ENCODE assay signal across 15 mouse cellular contexts in the genomic region with DNA sequence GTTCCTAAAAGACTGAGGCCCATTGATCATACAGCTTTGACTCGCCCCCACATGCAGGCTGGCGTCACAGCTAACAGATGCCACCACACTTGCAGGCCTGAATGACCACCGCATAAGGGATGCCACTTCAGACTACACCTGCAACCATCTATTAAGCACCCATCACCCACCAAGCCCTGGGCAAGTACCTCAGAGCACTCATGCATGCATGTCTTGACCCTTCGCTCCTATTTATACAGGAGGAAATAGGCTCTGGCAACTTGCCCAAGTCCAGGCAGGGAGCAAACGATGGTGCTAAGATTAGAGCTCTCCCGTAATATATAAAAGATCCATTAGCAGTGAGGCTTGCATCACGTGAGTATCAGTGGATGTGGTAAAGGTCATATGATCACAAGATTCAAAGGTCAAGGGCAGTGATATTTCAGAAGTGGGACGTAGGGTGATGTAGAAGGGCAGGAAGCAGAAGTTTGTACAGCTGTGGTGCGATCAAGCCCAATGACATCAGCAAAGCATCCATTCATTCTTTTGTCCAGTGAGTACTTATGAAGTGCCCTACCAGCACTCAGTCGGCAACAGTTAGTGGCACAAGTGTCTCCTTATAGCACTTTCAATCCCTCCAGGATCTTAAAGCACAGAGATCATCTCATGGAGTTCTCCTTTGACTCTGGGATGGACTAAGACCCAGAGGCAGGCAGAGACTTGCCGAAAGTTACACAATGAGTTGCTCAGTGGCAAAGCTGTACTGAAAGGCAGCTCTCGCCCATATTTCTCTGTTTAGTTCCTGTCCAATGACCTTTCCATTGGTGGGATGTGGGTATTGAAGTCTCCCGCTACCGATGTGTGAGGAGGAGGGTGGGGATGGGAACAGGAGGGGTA. TPM values are rescaled to one million over a fixed set of nuclear protein-coding genes. Genes with fewer than 3 reads are reported as not detected.
A peak's percentile ranks its signal among the peaks of the same experiment; 100 is the strongest.
DNase-seq lines count a peak whose midpoint lies in the region; ATAC-seq lines count a peak whose summit lies in the region.
"Had no signal": no experiment of that assay in that cellular context is flagged by ENCODE, and none has a peak within 500 bp of the region (broad histone marks: within the 10 kb centered on the region; RNA-seq: fewer than 3 reads in every experiment).

No protein-coding gene starts in this region.

- DNase-seq in spleen, adult 12 weeks (ENCODE audit: low spot score) = peak; percentile 7
- no peak for DNase-seq in spleen, adult 18-20 months
- peak; percentile 75 for DNase-seq in splenic B cell, adult 2 months (ENCODE audit: low read depth, low spot score)
- no peak for DNase-seq in heart, postnatal 25 days (ENCODE audit: low spot score)
- DNase-seq in ovary, postnatal 36 days (ENCODE audit: low spot score) = no peak
- DNase-seq in forebrain, embryonic 11.5 days (ENCODE audit: low spot score) = no peak
- DNase-seq: right cerebral cortex, postnatal 14 days had no signal

- H3K4me2 ChIP-seq in kidney, embryonic 16.5 days (replicated peaks; ENCODE audit: low read depth, low read length) = no peak overlapping the region
- no peak overlapping the region for H3K4me2 ChIP-seq in forebrain, embryonic 11.5 days (ENCODE audit: low read depth, low read length, severe bottlenecking)
- H3K4me2 ChIP-seq: embryonic facial prominence, embryonic 13.5 days; forebrain, embryonic 15.5 days; intestine, embryonic 15.5 days; liver, embryonic 11.5 days; midbrain, embryonic 12.5 days had no signal

- no peaks in the 10 kb centered on the region for H3K36me3 ChIP-seq in kidney, embryonic 16.5 days (ENCODE audit: insufficient read depth, low read length)
- H3K36me3 ChIP-seq in splenic B cell, adult 2 months (ENCODE audit: control insufficient read depth, insufficient read depth, low read length, poor library complexity, severe bottlenecking) = no peaks in the 10 kb centered on the region
- no peaks in the 10 kb centered on the region for H3K36me3 ChIP-seq in forebrain, embryonic 11.5 days (ENCODE audit: control insufficient read depth, insufficient read depth, low read length)
- H3K36me3 ChIP-seq: embryonic facial prominence, embryonic 13.5 days; forebrain, embryonic 15.5 days; G1E; intestine, embryonic 15.5 days; midbrain, embryonic 12.5 days had no signal

- H3K9me3 ChIP-seq in kidney, embryonic 16.5 days (ENCODE audit: low read length) = no peaks in the 10 kb centered on the region
- no peaks in the 10 kb centered on the region for H3K9me3 ChIP-seq in forebrain, embryonic 11.5 days (ENCODE audit: control insufficient read depth, low read length)
- H3K9me3 ChIP-seq: embryonic facial prominence, embryonic 13.5 days; forebrain, embryonic 15.5 days; G1E; intestine, embryonic 15.5 days; midbrain, embryonic 12.5 days had no signal

- intact Hi-C loops in heart, postnatal 25 days (cut with DNase I) = no loop called here

- no peak overlapping the region for H3K4me3 ChIP-seq in kidney, embryonic 16.5 days (ENCODE audit: low read length)
- H3K4me3 ChIP-seq in forebrain, embryonic 11.5 days (ENCODE audit: low read depth, low read length) = no peak overlapping the region
- H3K4me3 ChIP-seq: embryonic facial prominence, embryonic 13.5 days; forebrain, embryonic 15.5 days; intestine, embryonic 15.5 days; midbrain, embryonic 12.5 days had no signal

- H3K4me1 ChIP-seq in kidney, embryonic 16.5 days (ENCODE audit: insufficient read depth, low read length) = peaks cover 6% of the 10 kb centered on the region
- no peaks in the 10 kb centered on the region for H3K4me1 ChIP-seq in forebrain, embryonic 11.5 days (replicated peaks; ENCODE audit: control insufficient read depth, insufficient read depth, low read length)
- H3K4me1 ChIP-seq: embryonic facial prominence, embryonic 13.5 days; intestine, embryonic 15.5 days had no signal

- 49% methylated on average over 14 of the region's 14 CpGs for WGBS in kidney, embryonic 16.5 days
- 86% methylated on average over 14 of the region's 14 CpGs for WGBS in forebrain, embryonic 11.5 days

- no peaks in the 10 kb centered on the region for H3K27me3 ChIP-seq in kidney, embryonic 16.5 days (ENCODE audit: insufficient read depth, low read length)
- H3K27me3 ChIP-seq in splenic B cell, adult 2 months (ENCODE audit: control insufficient read depth, insufficient read depth, low read length, poor library complexity, severe bottlenecking) = no peaks in the 10 kb centered on the region
- H3K27me3 ChIP-seq in forebrain, embryonic 11.5 days (ENCODE audit: control insufficient read depth, insufficient read depth, low read length) = no peaks in the 10 kb centered on the region
- H3K27me3 ChIP-seq: embryonic facial prominence, embryonic 13.5 days; forebrain, embryonic 15.5 days; intestine, embryonic 15.5 days had no signal

- no peak overlapping the region for H3K27ac ChIP-seq in kidney, embryonic 16.5 days (ENCODE audit: low read length)
- no peak overlapping the region for H3K27ac ChIP-seq in forebrain, embryonic 11.5 days (ENCODE audit: low read depth, low read length)
- H3K27ac ChIP-seq: embryonic facial prominence, embryonic 13.5 days; forebrain, embryonic 15.5 days; intestine, embryonic 15.5 days; midbrain, embryonic 12.5 days had no signal

- no peak overlapping the region for H3K9ac ChIP-seq in kidney, embryonic 16.5 days (replicated peaks; ENCODE audit: low read length)
- H3K9ac ChIP-seq in forebrain, embryonic 11.5 days (ENCODE audit: low read length) = no peak overlapping the region
- H3K9ac ChIP-seq: embryonic facial prominence, embryonic 13.5 days; forebrain, embryonic 15.5 days; intestine, embryonic 15.5 days; midbrain, embryonic 12.5 days had no signal

- ATAC-seq in hematopoietic stem cell, adult 5-6 weeks (replicated peaks in 1 of 2; ENCODE audit: insufficient read depth in 1 of 2, low FRiP score in 2 of 2, low TSS enrichment in 1 of 2, low read depth in 1 of 2, poor library complexity in 2 of 2, severe bottlenecking in 2 of 2) = peak; percentile 35 to 46; a peak in 2 of 4 replicates
- peak; percentile 52; the same call in 1 of the 2 replicates for ATAC-seq in kidney, embryonic 16.5 days (ENCODE audit: low FRiP score, low TSS enrichment)
- no peak for ATAC-seq in forebrain, embryonic 11.5 days (replicated peaks; ENCODE audit: low FRiP score)
- ATAC-seq: forebrain, embryonic 15.5 days; intestine, embryonic 15.5 days had no signal

RNA-seq across cellular contexts. Expression of a gene that starts 30.7 kb away (rescaled TPM):
- total RNA-seq in hematopoietic stem cell, adult 5-6 weeks (2017) = 53.9 and 68.8 TPM in 2 replicates
- polyA plus RNA-seq in kidney, embryonic 16.5 days (2015; fragmentation: Nextera tagmentation; extraction: Ambion mirVana) = 101 and 102 TPM in 2 replicates
- 10 to 100 TPM; 64.3 to 73.1 TPM for total RNA-seq in heart, postnatal 25 days (2021)
- 59.8 and 68.2 TPM in 2 replicates for polyA plus RNA-seq in forebrain, embryonic 11.5 days (2014; fragmentation: Nextera tagmentation; extraction: Ambion mirVana)

RNA-seq across cellular contexts. Expression of a gene that starts 38.2 kb away (rescaled TPM):
- total RNA-seq in hematopoietic stem cell, adult 5-6 weeks (2017) = 93.5 and 112 TPM in 2 replicates
- 59.6 and 66.3 TPM in 2 replicates for polyA plus RNA-seq in kidney, embryonic 16.5 days (2015; fragmentation: Nextera tagmentation; extraction: Ambion mirVana)
- 10 to 100 TPM; 26.2 to 27.0 TPM for total RNA-seq in heart, postnatal 25 days (2021)
- 50.1 and 60.8 TPM in 2 replicates for polyA plus RNA-seq in forebrain, embryonic 11.5 days (2014; fragmentation: Nextera tagmentation; extraction: Ambion mirVana)

Comparison
In these comparisons a context has a peak if more than half of its experiments do, and no peak if none do; other contexts are left out.
1. DNase-seq: peak in spleen, adult 12 weeks (single experiment) and splenic B cell, adult 2 months (single experiment); none in spleen, adult 18-20 months (0 of 2), heart, postnatal 25 days (single experiment), ovary, postnatal 36 days (single experiment) and forebrain, embryonic 11.5 days (single experiment).